Comparison of ENCODE assay signal across 9 mouse cellular contexts in genomic region chr9:57432480-57432879, GRCm38 (mm10). TPM values are rescaled to one million over a fixed set of nuclear protein-coding genes. Genes with fewer than 3 reads are reported as not detected.
A peak's percentile ranks its signal among the peaks of the same experiment; 100 is the strongest.
DNase-seq lines count a peak whose midpoint lies in the region; ATAC-seq and TF ChIP-seq lines count a peak whose summit lies in the region.
"Had no signal": no experiment of that assay in that cellular context is flagged by ENCODE, and none has a peak within 500 bp of the region (broad histone marks: within the 10 kb centered on the region; RNA-seq: fewer than 3 reads in every experiment).

No protein-coding gene starts in this region.

- H3K4me2 ChIP-seq in kidney, embryonic 14.5 days (replicated peaks; ENCODE audit: low read depth, low read length) = no peak overlapping the region
- no peak overlapping the region for H3K4me2 ChIP-seq in intestine, embryonic 15.5 days (replicated peaks)
- H3K4me2 ChIP-seq in liver, embryonic 11.5 days = no peak overlapping the region
- H3K4me2 ChIP-seq: limb, embryonic 15.5 days had no signal

- no peak overlapping the region for H3K4me3 ChIP-seq in kidney, embryonic 14.5 days (ENCODE audit: low read length)
- H3K4me3 ChIP-seq in MEL (ENCODE audit: control insufficient read depth in 1 of 2, insufficient read depth in 1 of 2, low read depth in 2 of 2, low read length in 2 of 2) = no peak overlapping the region
- no peak overlapping the region for H3K4me3 ChIP-seq in intestine, embryonic 15.5 days (replicated peaks)
- no peak overlapping the region for H3K4me3 ChIP-seq in liver, embryonic 11.5 days (ENCODE audit: low read depth, low read length)
- H3K4me3 ChIP-seq: limb, embryonic 15.5 days had no signal

- TF ChIP-seq POLR2A in MEL (IDR thresholded peaks at IDR 0.05; ENCODE audit: control insufficient read depth in 1 of 2, insufficient read depth in 1 of 2, low read depth in 1 of 2, low read length in 2 of 2, poor library complexity in 1 of 2) = no peak

- ATAC-seq in kidney, embryonic 14.5 days (ENCODE audit: low FRiP score, low TSS enrichment) = no peak
- ATAC-seq in intestine, embryonic 15.5 days = no peak
- ATAC-seq in liver, embryonic 11.5 days (replicated peaks; ENCODE audit: low FRiP score) = no peak

- no peaks in the 10 kb centered on the region; the same call in 1 of the 2 replicates for H3K79me2 ChIP-seq in MEL (ENCODE audit: control insufficient read depth, insufficient read depth, low read length, poor library complexity)

- TF ChIP-seq RAD21 in MEL (IDR thresholded peaks at IDR 0.05; ENCODE audit: low read depth, low read length) = no peak

- no peak overlapping the region for H3K9ac ChIP-seq in kidney, embryonic 14.5 days (ENCODE audit: low read depth, low read length)
- H3K9ac ChIP-seq in MEL (ENCODE audit: control insufficient read depth, low read depth, low read length, poor library complexity, severe bottlenecking) = peak overlapping the region; percentile 60
- 0 out of 2 replicates have a peak overlapping the region, but pooled peaks have one; percentile 21 for H3K9ac ChIP-seq in intestine, embryonic 15.5 days
- H3K9ac ChIP-seq in liver, embryonic 11.5 days (ENCODE audit: low read depth, low read length) = no peak overlapping the region
- H3K9ac ChIP-seq: limb, embryonic 15.5 days had no signal

- no peak for TF ChIP-seq CTCF in MEL (IDR thresholded peaks at IDR 0.05 in 2 of 3, conservative IDR thresholded peaks at IDR 0.05 in 1 of 3; ENCODE audit: control insufficient read depth in 1 of 3, insufficient read depth in 1 of 3, low read depth in 2 of 3, low read length in 3 of 3, poor library complexity in 1 of 3, severe bottlenecking in 1 of 3)

- TF ChIP-seq EP300 in MEL (IDR thresholded peaks at IDR 0.05; ENCODE audit: low read depth in 1 of 2, low read length in 2 of 2) = no peak

- intact Hi-C loops in heart, postnatal 10 days (cut with DNase I) = loop anchor here (2.0 kb wide), 1 partner anchor 270 kb away; no protein-coding TSS in a partner anchor

- DNase-seq in heart, adult 11 months = peak; percentile 92
- DNase-seq in heart, postnatal 10 days = no peak
- no peak for DNase-seq in kidney, postnatal 4 days
- DNase-seq in MEL (ENCODE audit: low read depth, low spot score) = no peak
- DNase-seq in embryo, embryonic 11 days = no peak
- no peak for DNase-seq in liver, embryonic 11.5 days (ENCODE audit: low spot score)

- 90% methylated on average over 3 of the region's 3 CpGs for WGBS in kidney, embryonic 14.5 days
- 89% methylated on average over 3 of the region's 3 CpGs for WGBS in intestine, embryonic 15.5 days
- 85% methylated on average over 3 of the region's 3 CpGs for WGBS in liver, embryonic 11.5 days

- H3K4me1 ChIP-seq in kidney, embryonic 14.5 days (ENCODE audit: control insufficient read depth, insufficient read depth, low read length) = peaks cover 14% of the 10 kb centered on the region
- H3K4me1 ChIP-seq in MEL (ENCODE audit: control insufficient read depth in 1 of 2, insufficient read depth in 2 of 2, low read length in 2 of 2) = peaks cover 21 to 51% of the 10 kb centered on the region in 2 experiments
- H3K4me1 ChIP-seq in intestine, embryonic 15.5 days (replicated peaks) = peaks cover 24% of the 10 kb centered on the region
- H3K4me1 ChIP-seq in liver, embryonic 11.5 days (replicated peaks; ENCODE audit: control insufficient read depth, insufficient read depth, low read length) = peaks cover 26% of the 10 kb centered on the region

- H3K9me3 ChIP-seq in kidney, embryonic 14.5 days (ENCODE audit: control insufficient read depth, low read length) = no peaks in the 10 kb centered on the region
- no peaks in the 10 kb centered on the region for H3K9me3 ChIP-seq in MEL (replicated peaks; ENCODE audit: insufficient read depth, low read length)
- H3K9me3 ChIP-seq in intestine, embryonic 15.5 days = no peaks in the 10 kb centered on the region
- no peaks in the 10 kb centered on the region for H3K9me3 ChIP-seq in liver, embryonic 11.5 days (ENCODE audit: control insufficient read depth, low read length)
- H3K9me3 ChIP-seq: limb, embryonic 15.5 days had no signal

- H3K36me3 ChIP-seq in kidney, embryonic 14.5 days (ENCODE audit: control insufficient read depth, insufficient read depth, low read length) = no peaks in the 10 kb centered on the region
- peaks cover 0 to 43% of the 10 kb centered on the region in 2 experiments; a peak in 2 of 4 replicates for H3K36me3 ChIP-seq in MEL (ENCODE audit: control insufficient read depth in 1 of 2, insufficient read depth in 2 of 2, low read length in 2 of 2)
- no peaks in the 10 kb centered on the region for H3K36me3 ChIP-seq in intestine, embryonic 15.5 days
- H3K36me3 ChIP-seq in liver, embryonic 11.5 days (ENCODE audit: control insufficient read depth, insufficient read depth, low read length) = 0 out of 2 replicates have a peak, but pooled peaks cover 3% of the 10 kb centered on the region
- H3K36me3 ChIP-seq: limb, embryonic 15.5 days had no signal

- no peaks in the 10 kb centered on the region for H3K27me3 ChIP-seq in kidney, embryonic 14.5 days (ENCODE audit: control insufficient read depth, insufficient read depth, low read length)
- no peaks in the 10 kb centered on the region for H3K27me3 ChIP-seq in MEL (ENCODE audit: control insufficient read depth in 1 of 2, insufficient read depth in 2 of 2, low read length in 2 of 2)
- H3K27me3 ChIP-seq in intestine, embryonic 15.5 days (replicated peaks) = no peaks in the 10 kb centered on the region
- no peaks in the 10 kb centered on the region for H3K27me3 ChIP-seq in liver, embryonic 11.5 days (replicated peaks; ENCODE audit: control insufficient read depth, insufficient read depth, low read length)
- H3K27me3 ChIP-seq: limb, embryonic 15.5 days had no signal

- peak overlapping the region; percentile 56; the same call in 1 of the 2 replicates for H3K27ac ChIP-seq in kidney, embryonic 14.5 days (ENCODE audit: low read depth, low read length)
- peak overlapping the region; percentile 90; the same call in 1 of the 2 replicates for H3K27ac ChIP-seq in MEL (ENCODE audit: control insufficient read depth, low read depth, low read length)
- no peak overlapping the region for H3K27ac ChIP-seq in intestine, embryonic 15.5 days
- H3K27ac ChIP-seq in liver, embryonic 11.5 days (ENCODE audit: low read depth, low read length) = no peak overlapping the region

TF ChIP-seq in MEL, 35 proteins besides CTCF, POLR2A, EP300 and RAD21:
- TF ChIP-seq MYC (IDR thresholded peaks at IDR 0.05; ENCODE audit: low read depth, low read length) (no peak), KAT2A (conservative IDR thresholded peaks at IDR 0.05; ENCODE audit: low read depth, low read length) (no peak), SMC3 (IDR thresholded peaks at IDR 0.05; ENCODE audit: low read depth, low read length) (no peak), BHLHE40 (IDR thresholded peaks at IDR 0.05; ENCODE audit: borderline replicate concordance, low read depth, low read length) (no peak), ZNF384 (IDR thresholded peaks at IDR 0.05; ENCODE audit: low read depth, low read length) (no peak), TBP (IDR thresholded peaks at IDR 0.05; ENCODE audit: low read depth, low read length) (no peak), E2F4 (IDR thresholded peaks at IDR 0.05; ENCODE audit: borderline replicate concordance, low read depth, low read length) (no peak), RCOR1 (IDR thresholded peaks at IDR 0.05; ENCODE audit: low read depth, low read length) (no peak), ZC3H11A (IDR thresholded peaks at IDR 0.05; ENCODE audit: low read depth, low read length) (no peak), MAZ (IDR thresholded peaks at IDR 0.05; ENCODE audit: low read depth, low read length) (no peak), MXI1 (IDR thresholded peaks at IDR 0.05; ENCODE audit: low read depth, low read length) (no peak), CHD2 (IDR thresholded peaks at IDR 0.05; ENCODE audit: low read length) (no peak), ELF1 (IDR thresholded peaks at IDR 0.05; ENCODE audit: low read depth, low read length) (no peak), ZKSCAN1 (IDR thresholded peaks at IDR 0.05; ENCODE audit: low read depth, low read length) (no peak), ETS1 (IDR thresholded peaks at IDR 0.05; ENCODE audit: low read depth, low read length) (no peak), MAFK (IDR thresholded peaks at IDR 0.05; ENCODE audit: borderline replicate concordance, low read depth, low read length) (no peak), NRF1 (IDR thresholded peaks at IDR 0.05; ENCODE audit: insufficient read depth, low read depth, low read length, poor library complexity, severe bottlenecking) (no peak), ZMIZ1 (IDR thresholded peaks at IDR 0.05; ENCODE audit: low read depth, low read length) (no peak)

RNA-seq across cellular contexts. Expression of gene Ppcdc, which starts 7.4 kb away (rescaled TPM):
- 1 to 10 TPM; 5.7 to 9.5 TPM for total RNA-seq in heart, postnatal 10 days (2021)
- 22.9 and 30.4 TPM in 2 replicates for polyA plus RNA-seq in kidney, embryonic 14.5 days (2014; fragmentation: Nextera tagmentation; extraction: Ambion mirVana)
- 22.4 and 23.3 TPM in 2 replicates for total RNA-seq in MEL (2012; rRNA removed)
- polyA plus RNA-seq in MEL (2012; ENCODE audit: insufficient read depth in 1 of 2, insufficient read length in 2 of 2, low read depth in 1 of 2, low replicate concordance in 2 of 2, missing spikeins in 1 of 2) = 10 to 100 TPM in 1 of 2 experiments, not detected in 1; 20.2 TPM
- polyA plus RNA-seq in intestine, embryonic 15.5 days (2015; fragmentation: Nextera tagmentation; extraction: Ambion mirVana) = 25.0 and 30.1 TPM in 2 replicates
- 19.9 and 22.0 TPM in 2 replicates for polyA plus RNA-seq in liver, embryonic 11.5 days (2014; fragmentation: Nextera tagmentation; extraction: Ambion mirVana)

RNA-seq across cellular contexts. Expression of gene Scamp5, which starts 35.4 kb away (rescaled TPM):
- 1 to 10 TPM; 9.5 to 9.6 TPM for total RNA-seq in heart, postnatal 10 days (2021)
- 7.3 and 9.0 TPM in 2 replicates for polyA plus RNA-seq in kidney, embryonic 14.5 days (2014; fragmentation: Nextera tagmentation; extraction: Ambion mirVana)
- total RNA-seq in MEL (2012; rRNA removed) = 1.9 and 2.3 TPM in 2 replicates
- polyA plus RNA-seq in MEL (2012; ENCODE audit: insufficient read depth in 1 of 2, insufficient read length in 2 of 2, low read depth in 1 of 2, low replicate concordance in 2 of 2, missing spikeins in 1 of 2) = 1 to 10 TPM in 1 of 2 experiments, not detected in 1; 4.3 TPM
- polyA plus RNA-seq in intestine, embryonic 15.5 days (2015; fragmentation: Nextera tagmentation; extraction: Ambion mirVana) = 14.1 and 16.4 TPM in 2 replicates
- polyA plus RNA-seq in liver, embryonic 11.5 days (2014; fragmentation: Nextera tagmentation; extraction: Ambion mirVana) = 9.7 and 12.8 TPM in 2 replicates

Comparison
In these comparisons a context has a peak if more than half of its experiments do, and no peak if none do; other contexts are left out.
1. H3K27ac ChIP-seq: peak in kidney, embryonic 14.5 days (single experiment) and MEL (single experiment); none in intestine, embryonic 15.5 days (single experiment) and liver, embryonic 11.5 days (single experiment).
2. H3K9ac ChIP-seq: peak in MEL (single experiment) and intestine, embryonic 15.5 days (single experiment); none in kidney, embryonic 14.5 days (single experiment) and liver, embryonic 11.5 days (single experiment).